ENCODE assay signal across 11 mouse cellular contexts in the genomic region with DNA sequence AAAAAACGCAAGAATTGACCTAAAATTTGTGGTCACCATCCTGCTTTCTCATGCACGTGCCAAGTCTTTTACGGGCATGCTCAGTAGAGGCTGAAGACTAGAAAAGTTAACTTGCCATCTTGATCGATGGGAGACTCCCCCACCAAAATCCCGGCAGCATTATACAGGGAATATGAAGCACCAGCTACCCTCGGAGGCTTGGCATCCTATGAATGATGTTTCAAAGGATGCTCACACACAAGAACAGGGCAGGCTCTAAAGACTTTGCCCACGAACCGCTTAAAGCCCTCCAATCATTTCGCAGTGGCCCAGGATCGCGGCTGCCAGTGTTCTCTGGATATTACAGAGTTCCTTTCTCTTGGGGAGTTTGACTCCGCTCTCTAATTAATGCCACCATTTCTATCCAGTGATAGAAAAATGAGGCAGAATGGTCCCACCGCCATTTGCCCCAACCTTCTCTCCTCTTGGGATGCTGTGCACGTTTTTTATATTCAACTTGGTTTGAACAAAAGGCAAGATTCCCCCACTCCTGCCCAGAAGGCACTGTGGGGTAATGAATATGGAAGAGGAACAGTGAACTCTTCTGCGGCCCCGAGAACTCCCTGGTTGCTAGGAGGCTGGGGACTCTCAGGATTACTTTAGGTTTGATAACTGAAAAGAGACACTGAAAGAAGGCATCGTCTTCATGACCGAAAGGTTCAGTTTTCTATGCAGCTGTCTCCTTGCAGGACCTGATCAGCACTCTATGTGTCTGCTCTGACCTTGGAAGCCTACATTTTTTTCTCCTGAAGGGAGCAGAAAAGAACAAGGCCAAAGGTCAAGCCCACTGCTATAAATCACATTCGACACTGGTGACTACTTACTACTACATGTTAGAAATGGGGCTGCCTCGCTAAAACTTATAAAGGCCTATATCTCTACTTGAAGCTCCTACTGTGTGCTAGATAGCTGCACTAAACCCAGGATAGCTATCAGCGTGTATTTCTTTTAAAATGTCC.
DNase-seq lines count a peak whose midpoint lies in the region; ATAC-seq lines count a peak whose summit lies in the region.
"Had no signal": no experiment of that assay in that cellular context is flagged by ENCODE, and none has a peak within 500 bp of the region (broad histone marks: within the 10 kb centered on the region; RNA-seq: fewer than 3 reads in every experiment).

No protein-coding gene starts in this region.

- H3K27me3 ChIP-seq in forebrain, embryonic 15.5 days: no peaks in the 10 kb centered on the region
- H3K27me3 ChIP-seq in limb, embryonic 13.5 days: no peaks in the 10 kb centered on the region
- H3K27me3 ChIP-seq in neural tube, embryonic 13.5 days: no peaks in the 10 kb centered on the region

- no peaks in the 10 kb centered on the region for H3K9me3 ChIP-seq in forebrain, embryonic 15.5 days
- no peaks in the 10 kb centered on the region for H3K9me3 ChIP-seq in limb, embryonic 13.5 days
- H3K9me3 ChIP-seq in neural tube, embryonic 13.5 days: no peaks in the 10 kb centered on the region
- H3K9me3 ChIP-seq: megakaryocyte, embryonic 14.5 days had no signal

- H3K27ac ChIP-seq in forebrain, embryonic 15.5 days (replicated peaks): peak overlapping the region; percentile 99
- no peak overlapping the region for H3K27ac ChIP-seq in limb, embryonic 13.5 days
- peak overlapping the region; percentile 99 for H3K27ac ChIP-seq in neural tube, embryonic 13.5 days (replicated peaks)
- H3K27ac ChIP-seq: kidney, postnatal 0 days had no signal

- peak overlapping the region; percentile 42 for H3K9ac ChIP-seq in forebrain, embryonic 15.5 days (replicated peaks)
- no peak overlapping the region for H3K9ac ChIP-seq in limb, embryonic 13.5 days
- H3K9ac ChIP-seq in neural tube, embryonic 13.5 days: peak overlapping the region; percentile 100

- H3K4me3 ChIP-seq in forebrain, embryonic 15.5 days: peak overlapping the region; percentile 78
- H3K4me3 ChIP-seq in limb, embryonic 13.5 days: no peak overlapping the region
- peak overlapping the region; percentile 85 for H3K4me3 ChIP-seq in neural tube, embryonic 13.5 days
- H3K4me3 ChIP-seq: megakaryocyte, embryonic 14.5 days had no signal

- WGBS in forebrain, embryonic 15.5 days: 10% methylated on average over 21 of the region's 21 CpGs
- WGBS in limb, embryonic 13.5 days: 72% methylated on average over 21 of the region's 21 CpGs
- WGBS in neural tube, embryonic 13.5 days: 23% methylated on average over 21 of the region's 21 CpGs

- peak; percentile 73 for DNase-seq in embryo, embryonic 9.5 days (ENCODE audit: extremely low spot score)
- DNase-seq in kidney, postnatal 36 days: no peak
- DNase-seq in adrenal gland, adult 2 months: no peak
- DNase-seq in urinary bladder, postnatal 14 days (ENCODE audit: low spot score): no peak
- DNase-seq: thymus, postnatal 14 days had no signal

- 0 out of 2 replicates have a peak, but pooled peaks have one; percentile 4 for ATAC-seq in forebrain, embryonic 15.5 days (replicated peaks)
- ATAC-seq in limb, embryonic 13.5 days (ENCODE audit: low FRiP score, low read depth): no peak
- no peak for ATAC-seq in neural tube, embryonic 13.5 days (ENCODE audit: low read depth)

- H3K36me3 ChIP-seq in forebrain, embryonic 15.5 days: no peaks in the 10 kb centered on the region
- no peaks in the 10 kb centered on the region for H3K36me3 ChIP-seq in limb, embryonic 13.5 days
- H3K36me3 ChIP-seq in neural tube, embryonic 13.5 days: no peaks in the 10 kb centered on the region

- peaks cover 68% of the 10 kb centered on the region for H3K4me1 ChIP-seq in forebrain, embryonic 15.5 days
- H3K4me1 ChIP-seq in limb, embryonic 13.5 days: peaks cover 65% of the 10 kb centered on the region
- peaks cover 74% of the 10 kb centered on the region for H3K4me1 ChIP-seq in neural tube, embryonic 13.5 days (replicated peaks)

- peak overlapping the region; percentile 85 for H3K4me2 ChIP-seq in forebrain, embryonic 15.5 days (replicated peaks)
- peak overlapping the region; percentile 36 for H3K4me2 ChIP-seq in limb, embryonic 13.5 days (replicated peaks)
- H3K4me2 ChIP-seq in neural tube, embryonic 13.5 days: peak overlapping the region; percentile 83
- H3K4me2 ChIP-seq: heart, embryonic 11.5 days had no signal
